11 mouse cellular contexts compared by ENCODE assay signal in the genomic region with DNA sequence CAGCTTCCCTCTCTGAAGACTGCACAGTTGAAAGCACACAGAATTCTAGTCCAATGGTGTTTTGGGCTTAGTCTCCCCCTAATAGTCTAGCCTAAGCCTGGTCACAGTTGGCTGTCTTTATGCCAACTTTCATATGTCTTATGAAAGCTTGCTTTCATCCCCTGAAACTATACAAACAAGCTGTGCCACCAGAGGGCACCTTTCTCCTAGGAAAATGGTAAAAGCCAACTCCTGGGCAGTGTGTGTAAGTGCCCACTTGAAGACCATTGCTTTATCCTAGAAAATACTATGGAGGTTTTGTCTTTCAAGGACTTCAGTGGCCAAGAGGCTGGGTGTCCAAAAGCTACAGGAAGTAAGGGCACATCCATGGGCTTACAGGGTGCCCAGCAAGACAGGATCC. TPM values are rescaled to one million over a fixed set of nuclear protein-coding genes. Genes with fewer than 3 reads are reported as not detected.
DNase-seq lines count a peak whose midpoint lies in the region; ATAC-seq lines count a peak whose summit lies in the region.
"Had no signal": no experiment of that assay in that cellular context is flagged by ENCODE, and none has a peak within 500 bp of the region (broad histone marks: within the 10 kb centered on the region; RNA-seq: fewer than 3 reads in every experiment).

No protein-coding gene starts in this region.

- H3K4me1 ChIP-seq in forebrain, embryonic 14.5 days (ENCODE audit: control insufficient read depth, insufficient read depth, low read length): no peaks in the 10 kb centered on the region
- H3K4me1 ChIP-seq in forebrain, embryonic 11.5 days (replicated peaks; ENCODE audit: control insufficient read depth, insufficient read depth, low read length): no peaks in the 10 kb centered on the region
- H3K4me1 ChIP-seq: limb, embryonic 12.5 days had no signal

- no peak overlapping the region for H3K4me2 ChIP-seq in forebrain, embryonic 14.5 days (ENCODE audit: low read length)
- no peak overlapping the region for H3K4me2 ChIP-seq in forebrain, embryonic 11.5 days (ENCODE audit: low read depth, low read length, severe bottlenecking)
- H3K4me2 ChIP-seq: limb, embryonic 12.5 days had no signal

- no peak overlapping the region for H3K4me3 ChIP-seq in forebrain, embryonic 14.5 days (ENCODE audit: low read depth, low read length)
- H3K4me3 ChIP-seq in forebrain, embryonic 11.5 days (ENCODE audit: low read depth, low read length): no peak overlapping the region
- H3K4me3 ChIP-seq: limb, embryonic 12.5 days had no signal

- peak; percentile 35 for DNase-seq in forebrain, embryonic 14.5 days (ENCODE audit: low spot score)
- no peak for DNase-seq in forebrain, embryonic 11.5 days (ENCODE audit: low spot score)
- peak; percentile 25 for DNase-seq in right cerebral cortex, adult 18-20 months
- no peak for DNase-seq in right cerebral cortex, postnatal 4 days
- DNase-seq in kidney, postnatal 14 days: peak; percentile 22
- DNase-seq in right cerebral cortex, postnatal 14 days: peak; percentile 30
- DNase-seq in heart, postnatal 4 days: no peak

- no peaks in the 10 kb centered on the region for H3K36me3 ChIP-seq in forebrain, embryonic 14.5 days (ENCODE audit: control insufficient read depth, insufficient read depth, low read length)
- no peaks in the 10 kb centered on the region for H3K36me3 ChIP-seq in forebrain, embryonic 11.5 days (ENCODE audit: control insufficient read depth, insufficient read depth, low read length)
- H3K36me3 ChIP-seq: limb, embryonic 12.5 days had no signal

- no peaks in the 10 kb centered on the region for H3K27me3 ChIP-seq in forebrain, embryonic 14.5 days (replicated peaks; ENCODE audit: control insufficient read depth, insufficient read depth, low read length)
- H3K27me3 ChIP-seq in forebrain, embryonic 11.5 days (ENCODE audit: control insufficient read depth, insufficient read depth, low read length): no peaks in the 10 kb centered on the region
- H3K27me3 ChIP-seq: limb, embryonic 12.5 days had no signal

- no peaks in the 10 kb centered on the region for H3K9me3 ChIP-seq in forebrain, embryonic 14.5 days (replicated peaks; ENCODE audit: control insufficient read depth, low read length)
- H3K9me3 ChIP-seq in forebrain, embryonic 11.5 days (ENCODE audit: control insufficient read depth, low read length): no peaks in the 10 kb centered on the region
- H3K9me3 ChIP-seq: limb, embryonic 12.5 days had no signal

- no peak overlapping the region for H3K9ac ChIP-seq in forebrain, embryonic 14.5 days (ENCODE audit: low read length)
- no peak overlapping the region for H3K9ac ChIP-seq in forebrain, embryonic 11.5 days (ENCODE audit: low read length)
- H3K9ac ChIP-seq: limb, embryonic 12.5 days had no signal

- no peak overlapping the region for H3K27ac ChIP-seq in forebrain, embryonic 14.5 days (ENCODE audit: low read depth, low read length)
- H3K27ac ChIP-seq in forebrain, embryonic 11.5 days (ENCODE audit: low read depth, low read length): no peak overlapping the region
- H3K27ac ChIP-seq: limb, embryonic 12.5 days had no signal

- no peak for ATAC-seq in forebrain, embryonic 14.5 days
- no peak for ATAC-seq in forebrain, embryonic 11.5 days (replicated peaks; ENCODE audit: low FRiP score)
- no peak for ATAC-seq in cerebellum, adult (ENCODE audit: insufficient number of reproducible peaks, low FRiP score, low TSS enrichment)

RNA-seq across cellular contexts. Expression of a gene that starts 8.3 kb away (rescaled TPM):
- polyA plus RNA-seq in forebrain, embryonic 14.5 days (2014; fragmentation: Nextera tagmentation; extraction: Ambion mirVana): not detected in 2 replicates
- polyA plus RNA-seq in forebrain, embryonic 11.5 days (2014; fragmentation: Nextera tagmentation; extraction: Ambion mirVana): 2.8 and 5.5 TPM in 2 replicates
- total RNA-seq in heart, postnatal 4 days (2021): not detected
- total RNA-seq: heart, postnatal 10 days; monocyte, adult 5-6 weeks had no signal

RNA-seq across cellular contexts. Expression of a gene that starts 28.7 kb away (rescaled TPM):
- not detected in 2 replicates for polyA plus RNA-seq in forebrain, embryonic 14.5 days (2014; fragmentation: Nextera tagmentation; extraction: Ambion mirVana)
- polyA plus RNA-seq in forebrain, embryonic 11.5 days (2014; fragmentation: Nextera tagmentation; extraction: Ambion mirVana): not detected in 2 replicates
- not detected for total RNA-seq in heart, postnatal 4 days (2021)
- total RNA-seq: heart, postnatal 10 days; monocyte, adult 5-6 weeks had no signal

RNA-seq across cellular contexts. Expression of a gene that starts 56.9 kb away (rescaled TPM):
- 5.8 and 9.3 TPM in 2 replicates for polyA plus RNA-seq in forebrain, embryonic 14.5 days (2014; fragmentation: Nextera tagmentation; extraction: Ambion mirVana)
- polyA plus RNA-seq in forebrain, embryonic 11.5 days (2014; fragmentation: Nextera tagmentation; extraction: Ambion mirVana): 12.3 and 15.4 TPM in 2 replicates
- 1 to 10 TPM; 6.3 to 7.0 TPM for total RNA-seq in heart, postnatal 4 days (2021)
- total RNA-seq: monocyte, adult 5-6 weeks had no signal

Comparison
In these comparisons a context has a peak if more than half of its experiments do, and no peak if none do; other contexts are left out.
1. DNase-seq: peak in forebrain, embryonic 14.5 days (single experiment), right cerebral cortex, adult 18-20 months (single experiment), kidney, postnatal 14 days (single experiment) and right cerebral cortex, postnatal 14 days (single experiment); none in forebrain, embryonic 11.5 days (single experiment), right cerebral cortex, postnatal 4 days (single experiment) and heart, postnatal 4 days (single experiment).